Mouse (Mus musculus): ENCODE data around the gene Cmtm4.

DNA sequence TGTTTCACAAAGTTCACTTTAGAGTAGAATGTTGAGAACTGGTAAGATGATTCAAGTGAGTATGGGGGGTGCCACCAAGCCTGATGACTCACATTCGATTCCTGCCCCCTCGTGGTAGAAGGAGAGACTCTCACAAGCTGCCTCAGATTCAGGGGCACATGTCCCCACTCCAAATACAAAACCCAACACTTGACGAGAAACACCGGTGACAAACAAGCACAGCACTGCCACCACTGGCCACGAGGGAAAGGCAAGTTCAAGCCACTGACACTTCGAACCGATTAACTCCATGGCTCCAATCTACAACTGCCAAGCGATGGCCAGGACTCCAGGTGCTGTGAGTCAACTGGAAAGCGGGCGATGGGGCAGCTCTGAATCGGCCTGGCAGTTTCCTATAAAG is 21.8 kb downstream of the Cmtm4 start:
- TF ChIP-seq CTCF (conservative IDR thresholded peaks at IDR 0.05; ENCODE audit: insufficient read depth, insufficient read length, low read depth, low read length) (peak; percentile 31), POLR2A (IDR thresholded peaks at IDR 0.05; ENCODE audit: low read depth, low read length) (no peak)
